Comparison of ENCODE assay signal across 16 mouse cellular contexts in the genomic region with DNA sequence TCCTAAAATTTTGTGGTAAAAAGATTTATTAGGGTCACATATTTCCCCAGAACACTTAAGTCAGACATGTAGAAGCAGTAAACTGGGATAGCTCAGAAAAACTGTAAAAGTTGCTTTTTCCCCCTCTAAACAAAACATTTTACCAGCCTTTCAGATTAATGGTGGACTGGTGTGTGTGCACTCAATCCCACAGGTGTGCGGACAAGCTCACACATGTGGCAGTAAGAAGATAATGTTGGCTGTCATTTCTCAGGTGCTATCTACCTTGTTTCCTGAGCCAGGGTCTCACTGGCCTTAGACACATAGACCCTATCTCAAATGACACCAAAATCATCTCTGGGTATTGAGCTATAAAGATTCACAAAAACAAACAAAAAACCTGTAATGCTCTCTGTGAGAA.
"Had no signal": no experiment of that assay in that cellular context is flagged by ENCODE, and none has a peak within 500 bp of the region (broad histone marks: within the 10 kb centered on the region; RNA-seq: fewer than 3 reads in every experiment).

No protein-coding gene starts in this region.

- H3K36me3 ChIP-seq: lung, embryonic 15.5 days; midbrain, embryonic 13.5 days; midbrain, embryonic 15.5 days; neural tube, embryonic 12.5 days had no signal

- H3K4me1 ChIP-seq: midbrain, embryonic 13.5 days; midbrain, embryonic 15.5 days had no signal

- H3K4me2 ChIP-seq: liver, embryonic 15.5 days; lung, embryonic 15.5 days; midbrain, embryonic 13.5 days; midbrain, embryonic 15.5 days; neural tube, embryonic 12.5 days; stomach, embryonic 15.5 days had no signal

- DNase-seq: liver, postnatal 0 days; lung, adult 2 months; lung, postnatal 14 days; lung, postnatal 36 days; right cerebral cortex, postnatal 14 days; thymus, adult 2 months; thymus, postnatal 25 days; thymus, postnatal 4 days had no signal

- H3K27me3 ChIP-seq: liver, embryonic 15.5 days; lung, embryonic 15.5 days; midbrain, embryonic 13.5 days; midbrain, embryonic 15.5 days; neural tube, embryonic 12.5 days; stomach, embryonic 15.5 days had no signal

- H3K9ac ChIP-seq: liver, embryonic 15.5 days; liver, postnatal 0 days; lung, embryonic 15.5 days; midbrain, embryonic 13.5 days; midbrain, embryonic 15.5 days; neural tube, embryonic 12.5 days; stomach, embryonic 15.5 days had no signal

- ATAC-seq: liver, postnatal 0 days; midbrain, embryonic 13.5 days; midbrain, embryonic 15.5 days had no signal

- H3K9me3 ChIP-seq: liver, embryonic 15.5 days; lung, embryonic 15.5 days; midbrain, embryonic 10.5 days; midbrain, embryonic 13.5 days; midbrain, embryonic 15.5 days; neural tube, embryonic 12.5 days; stomach, embryonic 15.5 days had no signal

- H3K4me3 ChIP-seq: liver, embryonic 15.5 days; lung, embryonic 15.5 days; midbrain, embryonic 10.5 days; midbrain, embryonic 13.5 days; midbrain, embryonic 15.5 days; neural tube, embryonic 12.5 days; stomach, embryonic 15.5 days had no signal

- H3K27ac ChIP-seq: liver, embryonic 15.5 days; lung, embryonic 15.5 days; midbrain, embryonic 10.5 days; midbrain, embryonic 13.5 days; midbrain, embryonic 15.5 days; neural tube, embryonic 12.5 days; stomach, embryonic 15.5 days; stomach, postnatal 0 days had no signal
